Mouse (Mus musculus): ENCODE measurements at regions not wholly inside any gene's neighbourhood (a gene's known extent, or its start where the extent isn't known, plus 50 kb on each side); places are given as distances from the start of the nearest gene placed in this dataset.
"Not testable (repeated sequence)": the region's sequence is repeated elsewhere in the genome, so short reads cannot be mapped to it uniquely, and the experiment has no call there.

DNA sequence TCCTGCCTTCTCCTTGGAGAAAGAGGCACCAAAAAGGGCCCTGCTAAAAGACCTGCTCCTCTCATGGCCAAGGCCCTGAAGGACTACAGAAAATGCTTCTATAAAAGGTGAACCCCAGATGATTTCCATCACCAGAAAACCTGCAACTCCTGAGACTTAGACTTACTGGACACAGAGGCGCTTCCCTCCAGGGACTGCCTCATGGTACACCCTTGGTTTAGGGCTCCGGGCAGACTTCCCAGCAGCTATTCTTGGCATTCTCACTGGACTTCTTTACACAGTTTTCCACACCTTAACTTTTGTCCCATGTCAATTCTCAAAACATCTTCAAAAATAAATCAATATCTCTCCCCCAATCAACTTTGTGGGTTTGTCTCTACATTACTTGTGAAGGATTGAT lies 393.2 kb downstream of the Gpm6a start:
- peak; percentile 2 for DNase-seq (ENCODE audit: low read depth)

DNA sequence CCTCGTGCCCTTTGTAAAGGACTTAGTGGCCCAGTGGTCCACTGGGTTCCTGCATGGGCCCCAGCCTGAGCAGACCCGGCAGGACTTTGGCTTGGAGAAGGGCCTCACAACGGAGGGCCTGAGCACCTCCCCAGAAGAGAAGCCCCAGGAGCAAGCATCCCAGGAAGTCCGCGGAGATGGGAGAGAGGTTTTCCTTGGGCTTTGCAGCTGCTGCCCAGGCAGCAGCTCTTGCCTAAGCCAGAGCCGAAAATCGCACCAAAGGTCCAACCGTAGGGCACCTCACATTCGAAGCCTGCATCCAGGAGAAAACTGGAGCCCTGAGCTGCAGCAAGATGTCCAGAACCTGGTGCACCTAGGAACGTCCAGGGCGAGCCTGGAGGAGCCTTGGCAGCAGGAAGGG lies 405.2 kb downstream of the Gpm6a start:
- DNase-seq (ENCODE audit: low read depth), result not testable (repeated sequence)

DNA sequence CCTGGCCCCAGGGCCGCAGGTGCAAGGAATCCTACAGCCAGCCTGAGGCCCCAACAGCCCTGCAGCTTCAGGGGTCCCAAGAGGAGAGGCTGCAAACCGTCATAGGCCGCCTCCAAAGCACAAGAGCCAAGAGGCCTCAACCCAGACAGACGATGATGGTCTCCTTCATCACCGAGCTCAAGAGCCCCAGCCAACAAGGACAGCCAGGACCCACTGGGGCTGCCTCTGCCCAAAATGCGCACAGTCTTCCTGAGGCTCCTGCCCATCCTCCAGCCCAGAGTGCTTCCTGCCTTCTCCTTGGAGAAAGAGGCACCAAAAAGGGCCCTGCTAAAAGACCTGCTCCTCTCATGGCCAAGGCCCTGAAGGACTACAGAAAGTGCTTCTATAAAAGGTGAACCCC lies 412.8 kb downstream of the Gpm6a start:
- not testable (repeated sequence) for DNase-seq (ENCODE audit: low read depth)

DNA sequence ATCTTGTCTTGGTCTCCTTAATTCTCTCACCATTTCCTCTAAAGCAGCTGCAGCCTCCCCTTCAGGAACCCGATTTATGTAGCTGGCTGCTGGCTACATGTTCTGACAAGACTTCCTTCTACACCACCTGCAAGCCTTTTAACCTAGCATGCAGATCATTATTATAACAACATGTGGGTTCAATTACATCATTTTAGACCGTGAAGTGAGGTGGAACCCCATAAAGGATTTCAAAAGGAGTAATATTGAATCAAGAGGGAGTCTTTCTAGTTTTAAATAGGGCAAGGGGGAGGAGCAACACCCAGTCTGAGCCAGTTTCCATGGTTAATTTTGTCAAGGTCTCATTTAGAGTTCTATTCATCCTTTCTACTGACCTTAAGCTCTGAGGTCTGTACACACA lies 442.4 kb downstream of the Gpm6a start:
- DNase-seq (ENCODE audit: low read depth), result no peak

DNA sequence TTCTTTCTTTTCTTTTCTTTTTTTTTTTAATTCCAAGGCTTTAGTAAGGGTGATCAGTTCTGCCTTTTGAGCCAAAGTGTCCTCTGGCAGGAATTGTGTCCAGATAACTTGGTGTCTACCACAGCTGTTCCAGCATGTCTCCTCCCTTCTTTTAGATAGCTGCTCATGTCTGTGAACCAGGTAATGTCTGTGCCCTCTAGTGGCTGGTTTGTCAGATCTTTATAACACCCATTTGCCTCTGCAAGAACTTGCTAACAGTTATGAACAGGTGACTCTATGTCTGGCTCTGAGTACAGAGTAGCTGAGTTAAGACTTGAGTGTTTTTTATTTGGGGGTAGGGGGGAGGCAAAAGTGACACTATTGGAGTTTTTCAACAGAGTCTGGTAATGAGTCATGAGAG lies 443.7 kb downstream of the Gpm6a start:
- peak; percentile 38 for DNase-seq (ENCODE audit: low read depth)

DNA sequence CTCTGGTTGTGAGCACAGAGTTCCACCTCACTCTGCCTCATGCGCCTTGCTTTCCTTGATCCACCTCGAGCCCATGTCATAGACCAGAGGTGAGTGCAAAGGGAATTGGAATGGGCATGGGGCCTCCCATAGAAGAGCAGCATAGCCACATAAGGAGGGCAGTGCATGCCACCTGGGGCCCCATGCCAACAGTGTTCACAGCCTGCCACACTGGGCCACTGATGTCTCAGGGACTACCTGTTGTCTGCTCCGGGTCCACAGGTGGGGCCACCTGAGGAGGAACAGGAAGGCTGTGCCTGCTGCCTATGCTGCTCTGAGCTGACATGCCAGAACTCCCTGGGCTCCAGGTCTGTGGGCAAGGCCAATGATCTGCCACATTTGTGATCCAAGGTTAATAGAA lies 445.8 kb downstream of the Gpm6a start:
- DNase-seq (ENCODE audit: low read depth), result no peak

DNA sequence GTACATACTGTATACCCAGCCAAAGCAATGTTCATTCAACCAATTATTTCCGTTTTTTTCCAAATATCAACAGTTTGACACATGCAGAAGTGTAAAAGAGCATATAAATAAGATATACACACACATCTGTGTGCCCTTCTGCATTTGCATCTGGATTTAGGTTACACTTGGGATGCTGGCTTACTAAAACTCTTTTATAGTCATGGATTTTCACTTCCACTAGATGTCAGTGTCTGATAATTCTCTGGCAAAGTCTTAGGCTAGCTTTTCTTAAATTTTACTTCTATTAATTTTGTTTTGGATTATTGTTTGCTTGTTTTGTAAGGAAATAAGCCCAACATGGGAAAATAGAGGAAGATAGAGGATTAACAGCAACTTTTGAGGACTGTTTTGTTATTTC lies 452.3 kb downstream of the Gpm6a start:
- DNase-seq (ENCODE audit: low read depth), result not testable (repeated sequence)

Data from 416B (cell line).